Mouse (Mus musculus): ENCODE results near the gene Nudt2.

DNA sequence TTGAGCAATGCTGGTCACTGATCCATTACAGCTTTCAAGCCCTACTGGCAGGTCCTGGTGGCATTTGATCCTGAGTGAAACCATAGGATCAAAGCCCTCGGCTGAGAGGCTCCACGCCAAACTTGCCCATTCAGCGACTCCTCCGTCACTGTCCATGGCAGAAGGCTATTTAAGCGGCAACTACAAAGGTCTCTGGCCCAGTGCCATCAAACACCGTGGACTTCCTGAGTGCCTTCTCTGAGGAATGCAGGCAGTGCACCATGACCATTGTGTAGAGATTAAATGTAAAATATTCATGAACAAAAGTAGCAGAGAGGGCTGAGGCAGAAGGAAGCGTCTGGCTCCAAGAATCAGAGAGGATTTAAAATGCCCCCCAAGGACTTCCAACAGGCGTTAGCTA lies 63.0 kb downstream of the Nudt2 start:
- TF ChIP-seq CTCF (IDR thresholded peaks at IDR 0.05; ENCODE audit: low read depth), result no peak
- no peak for TF ChIP-seq EP300 (IDR thresholded peaks at IDR 0.05; ENCODE audit: low read depth)
